Mouse (Mus musculus): ENCODE results near the gene Ceacam9. TPM values are rescaled to one million over a fixed set of nuclear protein-coding genes. Genes with fewer than 3 reads are reported as not detected.

The Ceacam9 gene
- total RNA-seq, 2 experiments from 2014 or later: not detected

GRCm38 (mm10) chr7:16739056-16739604 is 17.4 kb downstream of the Ceacam9 start:
- DNase-seq (ENCODE audit: low spot score in 2 of 2): no peak

GRCm38 (mm10) chr7:16745373-16745772 is 23.6 kb downstream of the Ceacam9 start:
- DNase-seq (ENCODE audit: low spot score in 2 of 2): no peak

GRCm38 (mm10) chr7:16746093-16746492 is 24.4 kb downstream of the Ceacam9 start:
- peak in 1 of 2 experiments; percentile 67 for DNase-seq (ENCODE audit: low spot score in 2 of 2)

DNA sequence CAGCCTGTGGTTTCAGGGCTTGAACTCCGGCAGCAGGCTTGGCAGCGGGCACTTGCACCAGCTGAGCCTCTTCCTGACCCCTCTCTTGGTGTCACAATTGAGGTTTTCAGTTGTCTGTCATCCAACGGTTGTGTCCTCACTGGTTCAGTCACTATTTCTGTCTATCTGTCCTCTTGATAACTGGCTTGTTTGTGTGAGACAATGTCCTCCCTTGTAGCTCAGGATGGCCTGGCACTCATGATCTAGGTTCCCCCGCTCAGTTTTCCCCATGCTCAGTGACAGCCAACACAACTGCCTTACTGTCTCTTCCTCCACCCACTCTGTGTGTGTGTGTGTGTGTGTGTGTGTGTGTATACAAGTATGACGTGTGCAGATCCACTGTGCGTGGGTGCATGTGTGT is 25.9 kb downstream of the Ceacam9 start:
- DNase-seq (ENCODE audit: low spot score in 2 of 2): peak in 1 of 2 experiments; percentile 29

GRCm38 (mm10) chr7:16752016-16752415 is 30.3 kb downstream of the Ceacam9 start:
- no peak for DNase-seq (ENCODE audit: low spot score in 2 of 2)

DNA sequence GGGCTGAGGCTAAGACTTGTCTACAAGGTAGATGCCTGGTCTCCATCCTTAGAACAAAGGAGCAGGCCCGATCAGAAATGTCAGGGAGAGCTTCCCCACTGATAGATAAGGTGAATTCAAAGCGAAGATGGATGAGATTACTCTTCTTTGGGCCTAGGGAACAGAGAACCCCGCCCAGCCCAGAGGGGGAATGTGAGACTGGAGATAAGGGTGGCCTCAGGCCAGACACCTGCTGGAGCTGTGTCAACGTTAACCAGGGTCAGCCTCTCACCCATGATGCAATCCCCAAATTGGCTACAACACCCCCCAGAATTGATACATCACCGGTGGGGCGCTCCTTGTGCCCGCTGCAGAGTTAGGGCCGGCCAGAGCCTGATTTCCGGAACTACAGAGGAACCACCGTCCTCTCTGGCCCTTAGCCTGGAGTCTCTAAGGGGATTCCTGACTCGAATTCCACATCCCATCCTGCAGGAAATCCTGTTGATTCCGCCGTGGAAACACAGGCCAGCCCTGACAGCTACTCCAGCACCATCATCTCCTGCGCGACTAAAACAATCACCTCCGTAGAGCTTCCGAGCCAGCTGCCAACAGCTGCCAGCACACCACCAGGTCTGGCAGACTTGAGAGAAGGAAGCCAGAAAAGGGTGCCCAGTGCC is 33.8 kb downstream of the Ceacam9 start:
- DNase-seq (ENCODE audit: low spot score in 2 of 2): no peak

DNA sequence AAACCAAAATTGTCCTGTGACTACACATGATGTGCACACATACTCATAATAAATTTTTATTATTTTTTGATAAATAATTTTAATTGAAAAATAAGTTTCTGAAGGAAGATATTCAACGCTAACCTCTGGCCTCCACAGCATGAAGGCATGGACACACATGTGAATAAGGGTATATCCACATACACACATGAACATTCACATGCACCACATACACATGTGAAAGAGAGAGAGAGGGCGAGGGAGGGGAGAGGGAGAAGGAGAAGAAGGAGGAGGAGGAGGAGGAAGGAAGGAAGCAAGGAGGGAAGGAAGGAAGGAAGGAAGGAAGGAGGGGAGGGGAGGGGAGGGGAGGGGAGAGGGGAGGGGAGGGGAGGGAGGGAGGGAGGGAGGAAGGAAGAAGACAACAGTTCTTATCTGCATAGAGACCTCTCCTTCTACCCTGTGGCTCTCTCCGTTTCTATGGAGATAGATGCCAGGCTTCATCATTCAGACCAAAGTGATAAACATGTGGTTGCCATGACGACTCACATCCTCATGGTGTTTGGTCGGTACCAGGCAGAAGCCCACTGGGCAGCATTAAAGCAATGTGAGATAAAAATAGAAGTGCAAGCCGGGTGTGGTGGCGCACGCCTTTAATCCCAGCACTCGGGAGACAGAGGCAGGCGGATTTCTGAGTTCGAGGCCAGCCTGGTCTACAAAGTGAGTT is 37.3 kb downstream of the Ceacam9 start:
- DNase-seq (ENCODE audit: low spot score in 2 of 2): peak in 1 of 2 experiments; percentile 18

- no peak for DNase-seq (ENCODE audit: low spot score in 2 of 2)
Measured at GRCm38 (mm10) chr7:16760292-16760691, 38.6 kb downstream of the Ceacam9 start.

- no peak for DNase-seq (ENCODE audit: low spot score in 2 of 2)
Measured at GRCm38 (mm10) chr7:16761005-16761481, 39.3 kb downstream of the Ceacam9 start.

GRCm38 (mm10) chr7:16761630-16762029 is 39.9 kb downstream of the Ceacam9 start:
- no peak for DNase-seq (ENCODE audit: low spot score in 2 of 2)

DNA sequence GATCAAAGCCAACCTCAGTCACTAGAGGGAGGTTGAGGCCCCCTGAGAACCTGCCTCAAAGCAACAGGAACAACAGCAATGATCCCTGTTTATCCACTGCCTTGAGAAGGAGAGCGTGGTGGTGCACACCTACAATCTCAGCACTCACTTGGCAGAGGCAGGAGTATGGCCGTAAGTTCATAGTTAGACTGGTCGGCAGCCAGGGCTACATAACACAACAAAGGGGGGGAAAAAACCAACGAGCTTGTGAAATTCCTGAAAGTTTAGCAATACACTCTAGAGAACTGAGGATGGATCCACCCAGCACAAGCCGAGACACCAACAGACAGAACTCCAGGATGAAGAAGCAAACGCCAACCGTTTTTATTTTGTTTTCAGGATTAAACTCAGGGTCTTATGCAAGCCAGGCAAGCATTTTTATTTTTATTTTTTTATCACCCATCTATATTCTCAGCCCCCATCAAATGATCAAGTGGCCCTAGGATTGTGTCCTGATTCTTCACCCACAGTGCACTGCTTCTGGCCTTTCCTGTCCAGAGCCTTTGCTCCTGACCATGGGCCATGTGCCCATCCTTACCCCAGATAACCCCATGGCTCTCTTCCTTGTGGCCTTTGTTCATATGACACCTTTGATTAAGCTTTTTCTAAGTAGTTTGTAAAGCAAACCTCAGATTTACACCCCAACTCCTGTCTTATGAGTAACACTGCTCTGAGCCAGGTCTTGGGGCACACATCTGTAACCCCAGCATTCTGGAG is 41.9 kb downstream of the Ceacam9 start:
- no peak for DNase-seq (ENCODE audit: low spot score in 2 of 2)

DNA sequence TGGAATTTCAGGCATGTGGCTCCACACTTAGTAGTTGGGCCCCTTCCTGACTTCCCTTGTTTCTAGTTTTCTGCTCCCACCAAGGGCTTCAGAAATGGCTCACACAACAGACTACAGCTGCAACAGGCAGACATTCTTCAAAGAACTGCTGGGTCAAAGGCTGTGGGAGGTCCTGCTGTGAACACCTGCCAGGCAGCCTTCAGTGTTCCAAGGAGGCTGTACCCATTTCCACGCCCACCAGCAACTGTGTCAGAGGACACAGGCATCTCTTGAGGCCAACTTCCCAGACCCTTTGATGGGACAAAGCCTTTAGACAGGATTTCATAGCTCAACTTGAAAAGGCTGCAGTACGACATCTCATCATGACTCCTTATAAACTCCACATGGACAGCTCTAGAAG is 44.7 kb downstream of the Ceacam9 start:
- DNase-seq (ENCODE audit: low spot score in 2 of 2): no peak

Other genes starting within 250 kb of the Ceacam9 start
- gene Npas1, start 244.2 kb upstream of the Ceacam9 start, total RNA-seq (2021): 10 to 100 TPM; 14.5 to 17.6 TPM
- 100 to 1,000 TPM; 125 to 128 TPM for gene Arhgap35, start 106.9 kb upstream of the Ceacam9 start, total RNA-seq (2021)
- not detected for gene Ceacam15, start 46.2 kb upstream of the Ceacam9 start, total RNA-seq (2021)
- 100 to 1,000 TPM; 257 to 266 TPM for gene Ap2s1, start 16.5 kb downstream of the Ceacam9 start, total RNA-seq (2021)
- gene Slc1a5, start 59.4 kb downstream of the Ceacam9 start, total RNA-seq (2021): 1 to 10 TPM; 2.0 to 2.9 TPM
- 100 to 1,000 TPM; 260 to 290 TPM for gene Strn4, start 94.0 kb downstream of the Ceacam9 start, total RNA-seq (2021)
- gene Fkrp, start 94.8 kb downstream of the Ceacam9 start, total RNA-seq (2021): 10 to 100 TPM; 46.7 to 46.9 TPM
- gene Prkd2, start 121.0 kb downstream of the Ceacam9 start, total RNA-seq (2021): 1 to 10 TPM; 4.7 to 6.1 TPM
- 100 to 1,000 TPM; 173 to 175 TPM for gene Dact3, start 153.4 kb downstream of the Ceacam9 start, total RNA-seq (2021)
- 1 to 10 TPM; 2.6 to 2.8 TPM for gene Gng8, start 169.9 kb downstream of the Ceacam9 start, total RNA-seq (2021)
- under 1 TPM in 1 of 2 experiments, not detected in 1; 0.10 TPM for gene Ptgir, start 184.6 kb downstream of the Ceacam9 start, total RNA-seq (2021)
- gene Calm3, start 202.2 kb downstream of the Ceacam9 start, total RNA-seq (2021): 1,000 to 10,000 TPM; 2,132 to 2,161 TPM
- 100 to 1,000 TPM; 370 to 415 TPM for gene Pnmal2, start 222.8 kb downstream of the Ceacam9 start, total RNA-seq (2021)
- 100 to 1,000 TPM; 118 to 134 TPM for gene Pnmal1, start 237.8 kb downstream of the Ceacam9 start, total RNA-seq (2021)